Mouse (Mus musculus): ENCODE results near the gene Tmem243. TPM values are rescaled to one million over a fixed set of nuclear protein-coding genes. Genes with fewer than 3 reads are reported as not detected.

The Tmem243 gene
- polyA plus RNA-seq (2014; fragmentation: Illumina TruSeq; extraction: RNeasy Lipid Tissue Mini Kit (QIAGEN cat#74804); ENCODE audit: low read depth, low replicate concordance): 129 TPM

DNA sequence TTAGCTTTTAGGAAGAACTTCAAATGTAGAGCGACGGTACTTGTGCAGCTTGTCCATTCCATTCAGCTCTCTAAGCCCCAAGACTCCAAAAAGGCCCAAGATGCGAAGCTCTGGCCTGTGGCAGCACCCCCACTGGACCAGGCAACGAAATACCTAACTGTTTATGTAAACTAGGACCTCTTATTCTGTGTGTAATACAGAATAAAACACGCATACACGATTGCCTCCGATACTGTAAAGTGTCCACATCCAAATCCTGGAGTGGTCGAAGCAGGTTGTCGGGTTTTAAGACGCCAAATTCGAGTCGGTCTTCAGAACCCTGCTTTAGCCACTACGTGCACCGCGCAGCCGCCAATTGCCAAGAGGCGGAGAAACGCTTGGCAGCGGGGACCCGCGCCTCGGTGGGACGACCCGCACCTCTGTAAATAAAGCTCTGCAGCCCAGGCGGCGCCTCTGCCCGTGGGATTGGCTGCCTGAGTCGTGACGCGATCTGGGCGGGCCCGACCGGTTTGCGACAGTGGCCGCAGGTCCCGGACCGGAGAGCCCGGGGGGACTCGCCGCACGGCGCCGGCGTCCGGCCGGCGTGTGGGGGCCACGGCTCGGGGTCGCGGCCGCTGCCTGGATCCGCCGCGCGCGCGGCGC lies at the start of gene Tmem243:
Gene Tmem243 (plus strand): TSS at position 462 of the 642 bp plus-strand sequence.

DNA sequence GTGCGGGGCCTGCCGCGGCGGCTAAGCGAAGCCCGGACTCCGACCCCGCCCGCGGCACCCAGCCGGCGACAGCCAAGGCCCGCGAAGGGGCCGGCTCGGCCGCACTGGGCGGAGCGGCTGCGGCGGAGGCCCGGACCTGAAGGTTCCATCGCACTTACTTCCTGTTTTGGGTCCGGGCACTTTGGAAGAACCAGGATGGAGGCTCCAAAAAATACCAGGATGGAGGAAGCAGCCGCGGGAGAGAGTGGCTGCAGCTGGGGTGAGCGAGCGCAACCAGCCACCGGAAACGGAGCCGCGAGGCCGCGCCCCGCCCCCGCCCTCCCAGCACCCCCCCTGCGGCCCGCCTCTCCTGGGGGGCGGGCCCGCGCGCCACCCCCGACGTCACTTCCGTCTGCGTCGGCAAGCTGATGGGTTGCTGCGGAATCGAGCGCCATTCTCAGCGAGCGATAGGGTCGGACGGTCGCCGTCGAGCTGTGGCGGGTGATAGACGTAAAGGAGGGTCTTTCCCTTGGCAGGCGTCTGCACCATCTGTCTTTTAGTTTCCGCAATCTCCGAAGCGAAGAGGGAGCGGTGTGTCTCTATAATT lies 61.1 kb downstream of the Tmem243 start, which contains the start of gene Dmtf1:
Gene Dmtf1 (minus strand): TSS at position 321 of the 586 bp plus-strand sequence.

Other genes starting within 250 kb of the Tmem243 start
- 1.2 TPM for gene Abcb4, start 207.0 kb upstream of the Tmem243 start, polyA plus RNA-seq (2014; fragmentation: Illumina TruSeq; extraction: RNeasy Lipid Tissue Mini Kit (QIAGEN cat#74804); ENCODE audit: low read depth, low replicate concordance)
- gene Crot, start 103.3 kb upstream of the Tmem243 start, polyA plus RNA-seq (2014; fragmentation: Illumina TruSeq; extraction: RNeasy Lipid Tissue Mini Kit (QIAGEN cat#74804); ENCODE audit: low read depth, low replicate concordance): 106 TPM
- 91.8 TPM for gene Dmtf1, start 61.1 kb downstream of the Tmem243 start, polyA plus RNA-seq (2014; fragmentation: Illumina TruSeq; extraction: RNeasy Lipid Tissue Mini Kit (QIAGEN cat#74804); ENCODE audit: low read depth, low replicate concordance)
- gene 9330182L06Rik, start 165.4 kb downstream of the Tmem243 start, polyA plus RNA-seq (2014; fragmentation: Illumina TruSeq; extraction: RNeasy Lipid Tissue Mini Kit (QIAGEN cat#74804); ENCODE audit: low read depth, low replicate concordance): 5.2 TPM

All from sigmoid colon, adult 10 weeks (tissue).